Mouse (Mus musculus) erythroblast, embryonic 14.5 days (primary cell): ENCODE results near the gene Tuba8. TPM values are rescaled to one million over a fixed set of nuclear protein-coding genes. Genes with fewer than 3 reads are reported as not detected.

Experiments used
- H3K27me3 ChIP-seq: 2 replicates; pipeline ENCODE4 v1.6.1; 2012; ENCODE audit warnings: inconsistent platforms; ENCODE audit not compliant: control insufficient read depth
- H3K36me3 ChIP-seq: 2 replicates; pipeline ENCODE4 v1.6.1; 2012; ENCODE audit warnings: mild to moderate bottlenecking, inconsistent platforms; ENCODE audit not compliant: control insufficient read depth
- H3K4me1 ChIP-seq: 2 replicates; pipeline ENCODE4 v1.6.1; 2012; ENCODE audit warnings: inconsistent platforms; ENCODE audit not compliant: control insufficient read depth
- H3K4me3 ChIP-seq: replicated peaks from 2 replicates; pipeline ENCODE3; 2012; ENCODE audit warnings: moderate library complexity, mild to moderate bottlenecking, inconsistent platforms
- H3K9me3 ChIP-seq: 2 replicates; pipeline ENCODE4 v1.6.1; 2012; ENCODE audit warnings: low read length, inconsistent platforms, mixed read lengths; ENCODE audit not compliant: control insufficient read depth
- GATA1 ChIP-seq: IDR thresholded peaks from 2 replicates; pipeline ENCODE4 v1.6.1; 2012; ENCODE audit warnings: low read length, inconsistent platforms, mixed read lengths
- TAL1 ChIP-seq: IDR thresholded peaks from 3 replicates; pipeline ENCODE4 v1.6.1; 2012; ENCODE audit warnings: low read length, inconsistent platforms, mixed read lengths
- polyA plus RNA-seq: library from polyadenylated mRNA; stranded (reverse); fragments of >175 nt; gene quantifications from 2 replicates; pipeline ENCODE4 v1.2.3, GENCODE M21; 2012

Gene Tuba8
- polyA plus RNA-seq, 1 experiment: 0.01 TPM

GRCm38 (mm10) chr6:121177118-121177708 is 33.3 kb upstream of the Tuba8 start:
- no peaks in the 10 kb centered on the region for H3K9me3 ChIP-seq
- TF ChIP-seq TAL1 (no peak), GATA1 (no peak)
- H3K27me3 ChIP-seq: peaks cover 6% of the 10 kb centered on the region
- H3K4me1 ChIP-seq: peaks cover 5% of the 10 kb centered on the region
- H3K4me3 ChIP-seq: no peak overlapping the region
- H3K36me3 ChIP-seq: no peaks in the 10 kb centered on the region

DNA sequence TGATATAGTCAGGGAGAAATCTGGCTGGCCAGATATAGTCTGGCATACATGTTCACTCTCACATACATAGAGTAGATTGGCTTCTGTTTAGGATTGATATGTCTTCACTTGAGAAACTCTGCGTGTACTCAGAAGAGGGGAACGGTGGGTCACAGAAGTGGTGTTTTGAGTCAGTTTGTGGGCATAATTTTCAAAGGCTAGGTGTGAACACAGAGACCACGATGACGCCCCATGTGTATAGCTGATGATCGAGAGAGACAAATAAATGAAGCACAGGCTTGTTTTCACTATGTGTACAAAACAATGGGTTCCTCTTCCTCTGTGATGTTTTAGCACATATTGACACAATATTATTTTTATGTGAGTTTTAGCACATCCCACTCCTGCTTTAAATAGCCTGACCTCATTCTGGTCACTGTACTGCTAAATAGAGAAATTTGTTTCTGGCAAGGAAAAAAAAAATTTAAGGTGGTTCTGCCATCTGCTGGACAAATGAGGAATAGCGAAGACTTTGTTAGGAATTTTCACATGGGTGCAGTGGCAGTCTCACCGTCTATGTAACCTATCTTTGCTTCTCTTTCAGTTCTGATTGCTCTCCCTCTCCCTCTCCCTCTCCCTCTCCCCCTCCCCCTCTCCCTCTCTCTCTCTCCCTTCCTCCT is 31.7 kb upstream of the Tuba8 start:
- Histone ChIP-seq H3K36me3 (no peaks in the 10 kb centered on the region), H3K27me3 (no peaks in the 10 kb centered on the region; the same call in 1 of the 2 replicates), H3K4me3 (no peak overlapping the region), H3K4me1 (peaks cover 13% of the 10 kb centered on the region), H3K9me3 (no peaks in the 10 kb centered on the region)
- TF ChIP-seq TAL1: no peak
- no peak for TF ChIP-seq GATA1

DNA sequence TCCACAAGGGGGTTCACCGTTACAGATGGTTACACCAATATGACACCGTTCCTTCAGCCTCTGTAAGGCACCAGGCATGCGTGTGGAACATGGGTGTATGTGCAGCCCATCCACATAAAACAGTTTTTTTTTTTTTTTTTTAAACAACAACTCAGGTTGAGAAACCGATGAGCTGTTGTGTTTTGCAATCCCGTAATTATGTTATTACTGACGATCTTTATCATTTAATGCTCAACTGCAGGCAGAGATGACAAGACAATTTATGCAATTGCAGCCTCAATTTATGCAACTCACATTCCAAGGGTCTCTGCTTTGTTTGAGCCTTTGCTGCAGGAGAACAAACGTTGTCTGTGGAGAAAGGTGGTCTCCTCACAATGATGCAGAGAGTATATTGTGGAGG is 30.6 kb upstream of the Tuba8 start:
- no peaks in the 10 kb centered on the region for H3K9me3 ChIP-seq
- no peaks in the 10 kb centered on the region for H3K36me3 ChIP-seq
- H3K4me3 ChIP-seq: no peak overlapping the region
- peaks cover 23% of the 10 kb centered on the region for H3K4me1 ChIP-seq
- no peak for TF ChIP-seq GATA1
- no peak for TF ChIP-seq TAL1
- H3K27me3 ChIP-seq: no peaks in the 10 kb centered on the region; the same call in 1 of the 2 replicates

DNA sequence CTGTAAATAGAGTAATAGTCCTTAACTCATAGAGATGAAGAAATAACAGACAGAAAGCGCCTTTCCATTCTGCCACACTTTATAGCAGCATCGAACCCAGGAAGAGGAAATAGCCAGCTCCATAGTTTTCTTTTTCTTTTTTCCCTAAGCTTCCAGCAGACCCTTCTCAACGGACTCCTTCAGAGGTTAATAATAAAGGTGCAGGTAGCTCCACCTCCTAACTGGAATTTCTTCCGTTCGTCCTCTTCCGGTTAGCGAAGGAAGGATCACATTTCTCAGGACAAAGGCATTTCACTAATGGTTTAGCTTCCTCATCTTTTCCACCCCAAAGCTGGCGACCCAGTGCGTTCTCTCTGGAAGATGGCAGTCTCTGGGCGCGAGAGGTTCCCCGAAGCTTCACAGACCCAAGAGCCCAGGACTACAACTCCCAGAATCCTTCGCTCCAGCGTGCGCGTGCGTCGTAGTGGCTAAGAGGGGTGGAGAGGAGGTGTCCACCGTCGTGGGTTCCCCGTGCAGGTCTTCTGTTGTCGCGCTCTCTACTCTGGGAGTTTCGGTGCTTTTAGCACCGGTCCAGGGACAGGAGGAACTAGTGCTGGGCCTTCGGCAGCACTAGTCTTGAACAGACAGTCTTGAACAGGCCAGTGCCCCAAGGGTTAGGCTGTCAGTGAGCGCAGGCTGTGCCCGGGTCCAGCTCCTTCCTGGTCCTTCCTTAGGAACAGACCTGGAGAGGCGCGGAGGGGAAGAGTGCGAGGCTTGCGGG is 26.9 kb upstream of the Tuba8 start, which contains the start of gene Pex26:
Pex26 (plus strand) TSS at position 254 of the 760 bp plus-strand sequence.
- Histone ChIP-seq H3K9me3 (no peaks in the 10 kb centered on the region), H3K27me3 (no peaks in the 10 kb centered on the region), H3K4me3 (peak within 1 kb of the TSS; percentile 87), H3K4me1 (peaks cover 29% of the 10 kb centered on the region), H3K36me3 (peaks cover 11% of the 10 kb centered on the region)
- TF ChIP-seq TAL1: no peak
- TF ChIP-seq GATA1: no peak

GRCm38 (mm10) chr6:121184198-121185140 is 26.0 kb upstream of the Tuba8 start:
- Histone ChIP-seq H3K4me1 (peaks cover 29% of the 10 kb centered on the region), H3K9me3 (no peaks in the 10 kb centered on the region), H3K4me3 (peak overlapping the region; percentile 87), H3K36me3 (peaks cover 11% of the 10 kb centered on the region), H3K27me3 (no peaks in the 10 kb centered on the region)
- no peak for TF ChIP-seq TAL1
- TF ChIP-seq GATA1: no peak

DNA sequence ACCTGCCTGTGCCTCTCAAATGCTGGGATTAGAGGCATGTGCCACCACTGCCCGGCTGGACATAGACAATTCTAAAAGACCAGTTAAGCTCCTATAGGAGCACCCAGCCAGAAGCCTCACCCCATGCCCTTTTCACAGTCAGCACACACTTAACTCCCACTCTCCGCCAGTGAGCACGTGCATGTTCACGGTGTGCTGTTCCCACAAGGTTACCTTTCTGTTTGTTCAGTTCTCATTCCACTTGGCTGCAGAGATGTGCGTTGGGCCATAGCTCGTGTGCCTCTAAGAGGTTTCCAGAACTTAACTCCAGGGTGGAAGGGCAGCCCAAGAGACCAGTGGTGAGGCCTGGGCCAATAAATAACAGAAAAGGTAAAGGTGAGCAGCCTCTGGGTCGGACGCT is 25.3 kb upstream of the Tuba8 start:
- Histone ChIP-seq H3K27me3 (no peaks in the 10 kb centered on the region), H3K4me3 (no peak overlapping the region), H3K36me3 (peaks cover 18% of the 10 kb centered on the region), H3K9me3 (no peaks in the 10 kb centered on the region), H3K4me1 (peaks cover 29% of the 10 kb centered on the region)
- TF ChIP-seq TAL1: no peak
- TF ChIP-seq GATA1: no peak

DNA sequence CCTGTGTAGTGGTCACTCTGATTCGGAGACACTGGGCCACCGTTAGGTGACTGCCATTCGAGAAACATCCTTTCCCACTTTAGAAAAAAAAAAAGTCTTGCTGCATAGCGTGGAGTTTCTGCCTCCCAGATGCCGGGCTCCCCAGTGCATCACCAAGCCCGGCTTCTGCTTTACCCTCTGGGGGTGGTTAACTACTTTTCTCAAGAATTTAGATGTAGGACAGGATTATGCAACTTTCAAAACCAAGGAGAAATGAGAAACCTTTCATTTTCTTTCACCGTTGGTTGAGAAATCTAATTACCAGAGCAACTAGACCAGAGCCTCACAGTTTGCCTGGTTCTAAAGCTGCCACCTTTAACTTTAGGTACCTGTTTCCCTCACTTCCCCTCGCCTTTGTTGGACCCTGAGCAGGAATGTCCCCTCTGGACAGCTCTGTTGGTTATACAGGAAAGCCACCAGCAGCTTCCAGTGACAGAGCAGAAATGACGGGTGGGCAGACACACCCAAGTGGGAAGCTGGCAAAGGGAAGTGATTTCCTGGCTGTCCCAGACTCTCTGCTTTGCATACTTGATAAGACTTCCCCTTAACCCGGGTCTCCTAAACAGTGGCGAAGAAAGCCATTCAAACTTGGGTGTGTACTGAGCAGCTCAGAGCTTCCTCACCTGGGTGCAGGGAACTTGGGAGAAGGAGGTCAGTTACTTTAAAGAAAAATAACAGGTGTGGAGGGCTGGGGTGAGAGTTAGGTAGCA is 19.1 kb upstream of the Tuba8 start:
- Histone ChIP-seq H3K4me1 (no peaks in the 10 kb centered on the region), H3K27me3 (no peaks in the 10 kb centered on the region), H3K9me3 (no peaks in the 10 kb centered on the region), H3K36me3 (peaks cover 27% of the 10 kb centered on the region), H3K4me3 (no peak overlapping the region)
- TF ChIP-seq TAL1 (no peak), GATA1 (no peak)
